8 mouse cellular contexts compared by ENCODE assay signal in the genomic region with DNA sequence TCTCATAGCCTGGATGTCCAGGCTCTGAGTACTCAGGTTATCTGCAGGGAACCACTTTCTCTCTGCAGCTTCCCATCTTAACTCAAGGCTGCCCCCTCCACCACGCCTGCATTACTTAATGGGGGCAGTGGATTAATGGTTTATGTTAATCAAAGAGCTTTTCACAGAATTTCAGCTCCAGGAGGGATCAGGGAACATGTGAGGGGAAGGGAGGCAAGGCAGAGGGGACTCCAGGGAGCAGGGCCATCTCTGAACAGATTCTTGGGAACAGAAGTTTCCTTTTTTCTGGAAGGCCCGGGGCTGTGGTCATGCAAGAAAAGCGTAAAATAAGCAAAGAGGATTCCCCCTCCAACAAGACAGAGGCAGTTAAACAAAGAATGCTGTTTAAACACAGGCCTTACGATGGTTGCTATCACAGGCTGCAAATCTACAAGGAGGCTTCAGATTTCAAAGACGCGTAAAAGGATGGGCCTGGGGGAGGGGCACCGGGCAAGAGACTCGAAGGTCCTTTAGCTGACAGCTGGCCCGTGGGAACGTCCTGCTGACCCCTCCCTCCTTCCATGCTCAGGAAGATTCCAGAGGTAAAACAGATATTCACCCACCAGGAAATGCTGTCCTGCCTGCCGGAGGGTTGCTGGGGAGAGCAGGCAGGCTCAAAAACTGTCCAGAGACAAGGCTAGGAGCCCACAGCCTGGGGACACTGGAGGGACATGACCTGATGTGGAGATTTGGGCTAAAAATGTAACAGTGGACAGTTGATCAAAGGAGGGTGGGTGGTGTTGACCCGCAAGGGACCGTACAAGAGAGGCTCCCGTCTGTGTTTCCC.
DNase-seq lines count a peak whose midpoint lies in the region; ATAC-seq and TF ChIP-seq lines count a peak whose summit lies in the region.

No protein-coding gene starts in this region.

- H3K9ac ChIP-seq in heart, embryonic 13.5 days, result peak overlapping the region; percentile 8; the same call in 1 of the 2 replicates
- H3K9ac ChIP-seq in forebrain, embryonic 14.5 days (ENCODE audit: low read length), result 0 out of 2 replicates have a peak overlapping the region, but pooled peaks have one; percentile 13
- peak overlapping the region; percentile 50 for H3K9ac ChIP-seq in liver, postnatal 0 days (replicated peaks)

- no peaks in the 10 kb centered on the region for H3K36me3 ChIP-seq in heart, embryonic 13.5 days
- no peaks in the 10 kb centered on the region for H3K36me3 ChIP-seq in G1E (replicated peaks)
- no peaks in the 10 kb centered on the region for H3K36me3 ChIP-seq in forebrain, embryonic 14.5 days (ENCODE audit: control insufficient read depth, insufficient read depth, low read length)
- no peaks in the 10 kb centered on the region for H3K36me3 ChIP-seq in liver, postnatal 0 days (replicated peaks; ENCODE audit: insufficient read depth, low read length)

- peak overlapping the region; percentile 15; the same call in 1 of the 2 replicates for H3K4me3 ChIP-seq in heart, embryonic 13.5 days
- peak overlapping the region; percentile 38; the same call in 1 of the 2 replicates for H3K4me3 ChIP-seq in G1E (ENCODE audit: low read depth, low read length)
- H3K4me3 ChIP-seq in forebrain, embryonic 14.5 days (ENCODE audit: low read depth, low read length), result no peak overlapping the region
- H3K4me3 ChIP-seq in liver, postnatal 0 days (ENCODE audit: low read depth, low read length), result peak overlapping the region; percentile 45

- WGBS in heart, embryonic 13.5 days, result 12% methylated on average over 14 of the region's 14 CpGs
- 6% methylated on average over 14 of the region's 14 CpGs for WGBS in forebrain, embryonic 14.5 days
- WGBS in liver, postnatal 0 days (ENCODE audit: insufficient replicate concordance), result 29% methylated on average over 14 of the region's 14 CpGs

- peaks cover 50% of the 10 kb centered on the region for H3K4me1 ChIP-seq in heart, embryonic 13.5 days
- H3K4me1 ChIP-seq in G1E (ENCODE audit: insufficient read depth, low read depth, low read length), result peaks cover 77% of the 10 kb centered on the region
- peaks cover 15% of the 10 kb centered on the region for H3K4me1 ChIP-seq in forebrain, embryonic 14.5 days (ENCODE audit: control insufficient read depth, insufficient read depth, low read length)
- peaks cover 40% of the 10 kb centered on the region for H3K4me1 ChIP-seq in liver, postnatal 0 days (ENCODE audit: insufficient read depth)

- peak overlapping the region; percentile 87 for H3K4me2 ChIP-seq in heart, embryonic 13.5 days
- no peak overlapping the region for H3K4me2 ChIP-seq in forebrain, embryonic 14.5 days (ENCODE audit: low read length)
- H3K4me2 ChIP-seq in liver, postnatal 0 days (ENCODE audit: low read depth, low read length), result peak overlapping the region; percentile 71

- H3K9me3 ChIP-seq in heart, embryonic 13.5 days, result no peaks in the 10 kb centered on the region
- no peaks in the 10 kb centered on the region for H3K9me3 ChIP-seq in G1E (replicated peaks)
- no peaks in the 10 kb centered on the region for H3K9me3 ChIP-seq in forebrain, embryonic 14.5 days (replicated peaks; ENCODE audit: control insufficient read depth, low read length)
- H3K9me3 ChIP-seq in liver, postnatal 0 days (ENCODE audit: low read length), result no peaks in the 10 kb centered on the region

- TF ChIP-seq CTCF in G1E (IDR thresholded peaks at IDR 0.05; ENCODE audit: low read depth, low read length), result no peak
- TF ChIP-seq CTCF in liver, postnatal 0 days (IDR thresholded peaks at IDR 0.05; ENCODE audit: low read depth), result no peak

- TF ChIP-seq EP300 in liver, postnatal 0 days (IDR thresholded peaks at IDR 0.05; ENCODE audit: low read depth), result no peak

- ATAC-seq in heart, embryonic 13.5 days (ENCODE audit: extremely low read depth, insufficient number of reproducible peaks, low FRiP score, low TSS enrichment), result no peak
- ATAC-seq in G1E (ENCODE audit: extremely low read depth, insufficient number of reproducible peaks, low FRiP score, poor library complexity, severe bottlenecking), result no peak
- 0 out of 2 replicates have a peak, but pooled peaks have one; percentile 8 for ATAC-seq in forebrain, embryonic 14.5 days
- no peak for ATAC-seq in liver, postnatal 0 days

- H3K27me3 ChIP-seq in heart, embryonic 13.5 days (replicated peaks), result no peaks in the 10 kb centered on the region
- no peaks in the 10 kb centered on the region for H3K27me3 ChIP-seq in G1E (ENCODE audit: insufficient read depth, low read length)
- H3K27me3 ChIP-seq in forebrain, embryonic 14.5 days (replicated peaks; ENCODE audit: control insufficient read depth, insufficient read depth, low read length), result no peaks in the 10 kb centered on the region; the same call in 1 of the 2 replicates
- no peaks in the 10 kb centered on the region for H3K27me3 ChIP-seq in liver, postnatal 0 days (ENCODE audit: insufficient read depth, low read length)

- 0 out of 2 replicates have a peak overlapping the region, but pooled peaks have one; percentile 28 for H3K27ac ChIP-seq in heart, embryonic 13.5 days (replicated peaks)
- H3K27ac ChIP-seq in forebrain, embryonic 14.5 days (ENCODE audit: low read depth, low read length), result no peak overlapping the region
- H3K27ac ChIP-seq in liver, postnatal 0 days (ENCODE audit: low read depth), result peak overlapping the region; percentile 42; the same call in 1 of the 2 replicates

- DNase-seq in heart, postnatal 4 days, result no peak
- no peak for DNase-seq in G1E (ENCODE audit: low spot score)
- peak; percentile 14 for DNase-seq in forebrain, embryonic 14.5 days (ENCODE audit: low spot score)
- no peak for DNase-seq in liver, postnatal 0 days
- no peak for DNase-seq in urinary bladder, postnatal 10 days (ENCODE audit: low spot score)
- no peak for DNase-seq in urinary bladder, postnatal 25 days (ENCODE audit: low spot score)
- DNase-seq in cerebellum, adult 9-11 months, result no peak
